Mouse (Mus musculus) erythroblast, embryonic 14.5 days (primary cell): ENCODE data around the gene Slmap. TPM values are rescaled to one million over a fixed set of nuclear protein-coding genes. Genes with fewer than 3 reads are reported as not detected.
"Not testable (repeated sequence)": the region's sequence is repeated elsewhere in the genome, so short reads cannot be mapped to it uniquely, and the experiment has no call there.

Source experiments
- H3K27me3 ChIP-seq: 2 replicates; pipeline ENCODE4 v1.6.1; 2012; ENCODE audit warnings: inconsistent platforms; ENCODE audit not compliant: control insufficient read depth
- H3K36me3 ChIP-seq: 2 replicates; pipeline ENCODE4 v1.6.1; 2012; ENCODE audit warnings: mild to moderate bottlenecking, inconsistent platforms; ENCODE audit not compliant: control insufficient read depth
- H3K4me1 ChIP-seq: 2 replicates; pipeline ENCODE4 v1.6.1; 2012; ENCODE audit warnings: inconsistent platforms; ENCODE audit not compliant: control insufficient read depth
- H3K4me3 ChIP-seq: replicated peaks from 2 replicates; pipeline ENCODE3; 2012; ENCODE audit warnings: moderate library complexity, mild to moderate bottlenecking, inconsistent platforms
- H3K9me3 ChIP-seq: 2 replicates; pipeline ENCODE4 v1.6.1; 2012; ENCODE audit warnings: low read length, inconsistent platforms, mixed read lengths; ENCODE audit not compliant: control insufficient read depth
- GATA1 ChIP-seq: IDR thresholded peaks from 2 replicates; pipeline ENCODE4 v1.6.1; 2012; ENCODE audit warnings: low read length, inconsistent platforms, mixed read lengths
- TAL1 ChIP-seq: IDR thresholded peaks from 3 replicates; pipeline ENCODE4 v1.6.1; 2012; ENCODE audit warnings: low read length, inconsistent platforms, mixed read lengths
- polyA plus RNA-seq: library from polyadenylated mRNA; stranded (reverse); fragments of >175 nt; gene quantifications from 2 replicates; pipeline ENCODE4 v1.2.3, GENCODE M21; 2012

The Slmap gene
- polyA plus RNA-seq, 1 experiment: 0.36 TPM

DNA sequence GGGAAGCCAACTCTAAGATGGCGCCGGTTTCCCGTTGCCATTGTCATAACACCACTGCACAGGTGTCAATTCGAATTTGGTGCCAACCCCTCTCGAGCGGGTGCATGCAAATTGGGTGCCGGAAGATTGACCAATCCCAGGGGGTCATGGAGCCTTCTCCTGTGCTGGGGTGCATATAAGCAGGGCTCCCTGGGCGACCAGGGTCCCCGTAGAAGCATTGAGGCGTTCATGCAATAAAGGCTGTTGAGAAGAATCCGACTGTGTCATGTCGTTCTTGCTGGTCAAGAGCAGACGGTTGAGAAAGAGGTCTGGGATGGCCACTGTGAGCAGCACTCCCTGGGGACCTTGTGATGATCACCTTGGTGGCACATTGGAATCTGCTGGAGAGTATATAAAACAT, 142.9 kb downstream of the Slmap start:
- Histone ChIP-seq H3K27me3 (no peaks in the 10 kb centered on the region), H3K9me3 (peaks cover 12% of the 10 kb centered on the region), H3K4me1 (no peaks in the 10 kb centered on the region), H3K36me3 (no peaks in the 10 kb centered on the region), H3K4me3 (no peak overlapping the region)
- TF ChIP-seq GATA1: no peak
- TF ChIP-seq TAL1: no peak

DNA sequence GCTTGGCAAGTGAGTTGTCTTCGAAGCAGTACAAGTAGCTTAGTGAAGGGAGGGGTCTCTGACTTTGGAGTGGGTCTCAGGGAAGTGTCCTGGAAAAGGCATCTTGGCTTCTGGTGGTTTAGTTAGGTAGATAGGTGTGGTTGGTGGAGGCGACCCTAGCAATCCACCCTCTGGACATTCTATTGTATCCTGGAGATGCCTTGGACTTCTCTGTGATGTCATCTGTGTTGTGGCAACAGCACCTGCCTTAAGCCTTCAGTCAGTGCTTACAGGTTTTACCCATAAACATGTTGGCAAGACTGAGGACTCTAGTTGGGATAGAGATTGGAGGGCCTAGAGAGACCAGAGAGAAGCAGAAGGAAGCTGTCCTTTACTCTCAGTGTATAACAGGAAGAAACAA, 145.8 kb downstream of the Slmap start:
- H3K4me1 ChIP-seq, H3K4me3 ChIP-seq: not testable (repeated sequence)

DNA sequence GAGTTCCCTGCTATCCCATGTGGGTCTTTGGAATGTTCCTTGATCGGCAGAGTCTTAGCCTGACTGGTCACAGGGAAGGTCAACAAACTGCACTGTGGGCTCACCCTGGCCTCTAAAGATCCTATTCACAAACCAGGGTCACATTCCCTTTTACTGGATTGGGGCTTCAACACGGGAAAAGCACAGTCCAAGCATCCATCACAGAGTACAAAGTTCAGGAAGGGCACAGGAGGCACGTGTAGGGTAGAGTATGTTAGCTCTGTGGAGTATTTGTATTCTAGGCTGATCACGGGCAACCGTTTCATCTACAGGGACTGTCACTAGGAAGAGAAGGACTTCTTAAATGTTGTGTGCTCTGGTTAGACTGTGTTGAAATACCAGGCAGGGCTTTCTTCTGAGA, 147.7 kb downstream of the Slmap start:
- H3K9me3 ChIP-seq, H3K4me1 ChIP-seq, H3K4me3 ChIP-seq, H3K36me3 ChIP-seq, H3K27me3 ChIP-seq: not testable (repeated sequence)

More for the DNA sequence above, 145.8 kb downstream of the Slmap start:
- H3K36me3 ChIP-seq, H3K9me3 ChIP-seq, H3K27me3 ChIP-seq: not testable (repeated sequence)

DNA sequence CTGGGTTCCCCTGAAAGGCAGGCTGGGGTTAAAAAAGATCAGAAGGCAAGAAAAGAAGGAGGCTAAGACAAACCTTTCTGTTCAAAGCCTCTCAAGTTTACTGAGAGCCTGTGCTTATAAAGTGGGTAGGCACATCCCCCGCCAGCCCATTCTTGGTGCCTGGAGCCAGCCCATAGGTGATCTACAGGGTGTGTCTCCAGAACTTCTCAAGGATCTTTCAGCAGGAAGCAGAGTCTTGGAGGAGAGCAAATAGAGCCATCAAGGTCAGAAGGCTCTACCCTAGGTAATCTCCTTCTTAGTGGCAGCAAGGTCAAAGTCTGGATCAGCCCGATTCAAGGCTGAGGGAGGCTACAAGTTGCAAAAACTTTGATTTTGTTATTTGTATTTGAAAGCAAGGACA, 149.1 kb downstream of the Slmap start:
- not testable (repeated sequence) for H3K36me3 ChIP-seq

DNA sequence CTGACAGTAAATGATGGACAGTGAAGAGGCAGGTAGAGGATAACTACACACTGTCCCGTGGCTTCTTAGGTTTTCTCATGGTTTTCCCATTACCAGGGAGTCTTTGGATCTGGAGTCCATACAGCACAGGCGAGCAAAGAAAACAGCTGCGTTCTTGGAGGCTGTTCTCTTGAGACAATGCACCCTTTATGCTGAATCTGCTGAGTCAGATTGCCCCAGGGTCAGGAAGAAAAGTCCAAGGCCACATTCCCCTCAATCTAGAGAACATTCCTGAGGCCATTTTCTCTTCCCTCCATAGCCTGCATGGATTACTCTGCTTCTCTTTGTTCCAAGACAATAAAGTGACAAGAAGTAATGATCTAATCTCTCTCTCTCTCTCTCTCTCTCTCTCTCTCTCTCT, 155.7 kb downstream of the Slmap start:
- no peaks in the 10 kb centered on the region for H3K36me3 ChIP-seq
- H3K9me3 ChIP-seq: no peaks in the 10 kb centered on the region
- no peak overlapping the region for H3K4me3 ChIP-seq
- no peaks in the 10 kb centered on the region for H3K4me1 ChIP-seq
- H3K27me3 ChIP-seq: no peaks in the 10 kb centered on the region
- TF ChIP-seq TAL1 (no peak), GATA1 (no peak)

More for the DNA sequence above, 149.1 kb downstream of the Slmap start:
- not testable (repeated sequence) for H3K27me3 ChIP-seq, H3K4me1 ChIP-seq, H3K4me3 ChIP-seq, H3K9me3 ChIP-seq

DNA sequence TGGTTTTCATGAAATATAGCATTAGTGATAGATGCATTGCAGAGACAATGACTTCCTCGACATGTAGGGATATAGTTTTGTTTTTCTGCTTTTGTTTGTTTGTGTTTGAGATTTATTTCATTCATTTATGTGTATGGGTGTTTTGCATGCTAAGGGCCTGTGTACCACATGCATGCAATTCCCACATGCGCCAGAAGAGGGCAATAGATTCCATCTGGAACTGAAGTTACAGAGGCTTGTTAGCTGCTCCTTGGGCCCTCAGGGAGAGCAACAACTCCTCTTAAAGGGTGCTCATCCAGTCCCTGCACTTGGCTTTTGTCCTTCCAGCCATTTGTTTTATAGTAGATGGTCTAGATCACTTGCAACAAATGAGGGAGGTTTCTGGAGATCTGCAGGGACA, 158.1 kb downstream of the Slmap start:
- Histone ChIP-seq H3K9me3 (no peaks in the 10 kb centered on the region), H3K36me3 (no peaks in the 10 kb centered on the region), H3K4me1 (no peaks in the 10 kb centered on the region), H3K27me3 (no peaks in the 10 kb centered on the region), H3K4me3 (no peak overlapping the region)
- no peak for TF ChIP-seq GATA1
- TF ChIP-seq TAL1: no peak

Other genes with a start within 250 kb of the Slmap start
- 0.10 and 0.22 TPM in 2 replicates for gene Dennd6a, start 38.9 kb upstream of the Slmap start, polyA plus RNA-seq
- gene Arf4, start 103.1 kb upstream of the Slmap start, polyA plus RNA-seq: 8.4 TPM in 2 replicates
- gene Pde12, start 135.0 kb upstream of the Slmap start, polyA plus RNA-seq: 0.48 and 0.49 TPM in 2 replicates
- not detected in 2 replicates for gene Dnah12, start 158.3 kb upstream of the Slmap start, polyA plus RNA-seq